Mouse (Mus musculus) kidney, embryonic 15.5 days (tissue): Measurements from ENCODE around the gene Ube2j1. TPM values are rescaled to one million over a fixed set of nuclear protein-coding genes. Genes with fewer than 3 reads are reported as not detected.

Source experiments
- ATAC-seq: fragments of 200-750 bp; cut with Nextera tagmentation; replicated peaks from 2 replicates; pipeline ENCODE4 v1.8.0; 2017; ENCODE audit warnings: moderate TSS enrichment; ENCODE audit not compliant: low FRiP score
- H3K27ac ChIP-seq: fragments of 300-500 bp; sonication (generic); 2 replicates; pipeline ENCODE4 v1.5.1; 2015; ENCODE audit warnings: mild to moderate bottlenecking, inconsistent platforms
- H3K27me3 ChIP-seq: fragments of 300-500 bp; sonication (generic); 2 replicates; pipeline ENCODE4 v1.6.1; 2015; ENCODE audit warnings: inconsistent platforms
- H3K36me3 ChIP-seq: fragments of 300-500 bp; sonication (generic); 2 replicates; pipeline ENCODE4 v1.6.1; 2015; ENCODE audit warnings: inconsistent platforms
- H3K4me1 ChIP-seq: fragments of 300-500 bp; sonication (generic); 2 replicates; pipeline ENCODE4 v1.6.1; 2015; ENCODE audit warnings: inconsistent platforms
- H3K4me2 ChIP-seq: fragments of 300-500 bp; sonication (generic); 2 replicates; pipeline ENCODE4 v1.6.1; 2015; ENCODE audit warnings: moderate library complexity, mild to moderate bottlenecking, inconsistent platforms
- H3K4me3 ChIP-seq: fragments of 300-500 bp; sonication (generic); replicated peaks from 2 replicates; pipeline ENCODE4 v1.5.1; 2015; ENCODE audit warnings: mild to moderate bottlenecking, inconsistent platforms
- H3K9ac ChIP-seq: fragments of 300-500 bp; sonication (generic); 2 replicates; pipeline ENCODE4 v1.6.1; 2015; ENCODE audit warnings: mild to moderate bottlenecking, inconsistent platforms
- H3K9me3 ChIP-seq: fragments of 300-500 bp; sonication (generic); replicated peaks from 2 replicates; pipeline ENCODE4 v1.6.1; 2016; ENCODE audit warnings: inconsistent platforms
- WGBS: fragments of 180-500 bp; shearing (Covaris S2); methylation state at CpG from one replicate; pipeline ENCODE4 v1.1.7; 2015; ENCODE audit warnings: mixed read lengths; 5-methylcytosine and 5-hydroxymethylcytosine counted together
- polyA plus RNA-seq: library from polyadenylated mRNA; unstranded; fragments of >200 nt; fragmentation: Nextera tagmentation; extraction: Ambion mirVana; gene quantifications from 2 replicates; pipeline ENCODE4 v1.2.1, GENCODE M21; 2015

The Ube2j1 gene
- polyA plus RNA-seq, 1 experiment from 2014 or later = 44.7 TPM

GRCm38 (mm10) chr4:33029104-33029503 lies 2.1 kb upstream of the Ube2j1 start:
- Histone ChIP-seq H3K36me3 (peaks cover 15% of the 10 kb centered on the region), H3K4me3 (no peak overlapping the region), H3K9me3 (no peaks in the 10 kb centered on the region), H3K27me3 (no peaks in the 10 kb centered on the region), H3K4me1 (peaks cover 16% of the 10 kb centered on the region), H3K9ac (no peak overlapping the region), H3K27ac (no peak overlapping the region), H3K4me2 (no peak overlapping the region)
- WGBS = 91% methylated on average over 7 of the region's 7 CpGs
- no peak for ATAC-seq

GRCm38 (mm10) chr4:33030264-33031194 lies 687 bp upstream of the Ube2j1 start:
- Histone ChIP-seq H3K9me3 (0 out of 2 replicates have a peak, but pooled peaks cover 2% of the 10 kb centered on the region), H3K36me3 (peaks cover 24% of the 10 kb centered on the region), H3K4me1 (peaks cover 19% of the 10 kb centered on the region), H3K4me3 (peak overlapping the region; percentile 84), H3K9ac (peak overlapping the region; percentile 95), H3K27ac (peak overlapping the region; percentile 92), H3K27me3 (no peaks in the 10 kb centered on the region), H3K4me2 (peak overlapping the region; percentile 62)
- WGBS = 2% methylated on average over 55 of the region's 55 CpGs
- peak; percentile 87 for ATAC-seq

- no peak for ATAC-seq
- no peaks in the 10 kb centered on the region for H3K27me3 ChIP-seq
- peaks cover 26% of the 10 kb centered on the region for H3K36me3 ChIP-seq
- H3K4me1 ChIP-seq = peaks cover 19% of the 10 kb centered on the region
- H3K4me2 ChIP-seq = peak overlapping the region; percentile 62
- H3K9me3 ChIP-seq = 0 out of 2 replicates have a peak, but pooled peaks cover 3% of the 10 kb centered on the region
- H3K9ac ChIP-seq = peak overlapping the region; percentile 95
- whole genome bisulfite sequencing = 8% methylated on average over 4 of the region's 4 CpGs
- peak overlapping the region; percentile 92; the same call in 1 of the 2 replicates for H3K27ac ChIP-seq
- H3K4me3 ChIP-seq = peak overlapping the region; percentile 84
Observed at GRCm38 (mm10) chr4:33032045-33032444, 829 bp downstream of the Ube2j1 start.

- Histone ChIP-seq H3K27ac (no peak overlapping the region), H3K4me2 (no peak overlapping the region), H3K4me3 (no peak overlapping the region), H3K27me3 (no peaks in the 10 kb centered on the region), H3K4me1 (peaks cover 19% of the 10 kb centered on the region), H3K9me3 (0 out of 2 replicates have a peak, but pooled peaks cover 3% of the 10 kb centered on the region), H3K9ac (no peak overlapping the region), H3K36me3 (peaks cover 26% of the 10 kb centered on the region)
- ATAC-seq = no peak
- 82% methylated on average over 6 of the region's 6 CpGs for WGBS
Observed at GRCm38 (mm10) chr4:33033515-33033914, 2.3 kb downstream of the Ube2j1 start.

- Histone ChIP-seq H3K9me3 (0 out of 2 replicates have a peak, but pooled peaks cover 3% of the 10 kb centered on the region), H3K4me3 (no peak overlapping the region), H3K27me3 (no peaks in the 10 kb centered on the region), H3K4me1 (no peaks in the 10 kb centered on the region), H3K36me3 (peaks cover 78% of the 10 kb centered on the region), H3K9ac (no peak overlapping the region), H3K4me2 (no peak overlapping the region), H3K27ac (no peak overlapping the region)
- 61% methylated on average over 4 of the region's 4 CpGs for WGBS
- ATAC-seq = no peak
Observed at GRCm38 (mm10) chr4:33039826-33040225, 8.6 kb downstream of the Ube2j1 start.

- Histone ChIP-seq H3K27ac (no peak overlapping the region), H3K9me3 (no peaks in the 10 kb centered on the region), H3K4me1 (no peaks in the 10 kb centered on the region), H3K36me3 (peaks cover 74% of the 10 kb centered on the region), H3K4me3 (no peak overlapping the region), H3K27me3 (no peaks in the 10 kb centered on the region), H3K4me2 (no peak overlapping the region), H3K9ac (no peak overlapping the region)
- 97% methylated on average over 11 of the region's 11 CpGs for WGBS
- no peak for ATAC-seq
Observed at GRCm38 (mm10) chr4:33049601-33050000, 18.4 kb downstream of the Ube2j1 start.

DNA sequence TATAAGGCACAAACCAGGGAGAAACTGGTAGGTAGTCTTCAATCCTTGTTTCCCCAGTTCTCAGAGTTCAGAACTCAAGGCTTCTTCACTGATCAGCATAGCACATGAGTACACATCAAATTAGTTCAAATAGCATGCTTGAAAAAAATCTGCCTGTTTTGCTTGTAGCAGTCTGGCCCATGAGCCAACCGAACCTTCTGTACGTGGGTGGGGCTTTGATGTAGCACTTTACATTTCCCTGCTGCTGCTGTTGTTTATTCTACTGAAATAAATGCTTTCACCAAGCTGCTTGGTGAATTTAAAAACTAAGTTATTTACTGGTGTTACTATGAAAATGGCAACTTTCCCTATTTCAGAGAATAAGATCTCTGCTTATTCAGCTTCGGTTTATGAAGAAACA lies 20.8 kb downstream of the Ube2j1 start:
- Histone ChIP-seq H3K4me3 (no peak overlapping the region), H3K9me3 (no peaks in the 10 kb centered on the region), H3K27me3 (no peaks in the 10 kb centered on the region), H3K27ac (no peak overlapping the region), H3K4me2 (no peak overlapping the region), H3K9ac (no peak overlapping the region), H3K36me3 (peaks cover 50% of the 10 kb centered on the region), H3K4me1 (no peaks in the 10 kb centered on the region)
- WGBS = 83% methylated on average over 3 of the region's 3 CpGs
- no peak for ATAC-seq

- H3K4me3 ChIP-seq = no peak overlapping the region
- H3K27ac ChIP-seq = no peak overlapping the region
- H3K36me3 ChIP-seq = peaks cover 46% of the 10 kb centered on the region
- no peak for ATAC-seq
- no peaks in the 10 kb centered on the region for H3K9me3 ChIP-seq
- H3K4me1 ChIP-seq = no peaks in the 10 kb centered on the region
- no peak overlapping the region for H3K4me2 ChIP-seq
- H3K9ac ChIP-seq = no peak overlapping the region
- 88% methylated on average over 5 of the region's 5 CpGs for WGBS
- H3K27me3 ChIP-seq = no peaks in the 10 kb centered on the region
Observed at GRCm38 (mm10) chr4:33052650-33053049, 21.4 kb downstream of the Ube2j1 start.

DNA sequence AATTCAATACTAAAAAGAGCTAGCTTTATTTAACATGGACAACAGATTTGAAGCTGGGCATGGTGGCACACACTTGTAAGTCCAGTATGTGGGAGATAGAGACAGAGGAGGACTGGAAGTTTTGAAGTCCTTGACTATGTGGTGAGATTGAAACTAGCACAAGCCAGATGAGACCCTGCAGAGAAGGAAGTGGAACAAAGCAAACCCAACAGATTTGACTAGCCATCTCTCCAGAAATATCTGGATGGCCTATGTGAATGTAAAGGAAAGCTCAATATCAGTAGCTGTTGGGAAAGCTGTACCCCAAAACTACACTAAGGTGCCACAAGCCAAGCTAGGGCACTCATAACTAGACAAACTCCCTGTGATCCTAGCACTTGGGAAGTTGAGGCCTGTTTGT lies 23.2 kb downstream of the Ube2j1 start:
- H3K4me1 ChIP-seq = 0 out of 2 replicates have a peak, but pooled peaks cover 3% of the 10 kb centered on the region
- H3K27ac ChIP-seq = no peak overlapping the region
- no peak overlapping the region for H3K4me3 ChIP-seq
- ATAC-seq = no peak
- H3K27me3 ChIP-seq = no peaks in the 10 kb centered on the region
- no peak overlapping the region for H3K9ac ChIP-seq
- no peaks in the 10 kb centered on the region for H3K9me3 ChIP-seq
- H3K36me3 ChIP-seq = peaks cover 29% of the 10 kb centered on the region
- H3K4me2 ChIP-seq = no peak overlapping the region

GRCm38 (mm10) chr4:33056317-33056716 lies 25.1 kb downstream of the Ube2j1 start:
- Histone ChIP-seq H3K9ac (no peak overlapping the region), H3K36me3 (peaks cover 13% of the 10 kb centered on the region), H3K27ac (no peak overlapping the region), H3K4me1 (0 out of 2 replicates have a peak, but pooled peaks cover 3% of the 10 kb centered on the region), H3K4me3 (no peak overlapping the region), H3K4me2 (no peak overlapping the region), H3K27me3 (no peaks in the 10 kb centered on the region), H3K9me3 (no peaks in the 10 kb centered on the region)
- ATAC-seq = no peak
- WGBS = 87% methylated on average over 1 of the region's 1 CpGs

DNA sequence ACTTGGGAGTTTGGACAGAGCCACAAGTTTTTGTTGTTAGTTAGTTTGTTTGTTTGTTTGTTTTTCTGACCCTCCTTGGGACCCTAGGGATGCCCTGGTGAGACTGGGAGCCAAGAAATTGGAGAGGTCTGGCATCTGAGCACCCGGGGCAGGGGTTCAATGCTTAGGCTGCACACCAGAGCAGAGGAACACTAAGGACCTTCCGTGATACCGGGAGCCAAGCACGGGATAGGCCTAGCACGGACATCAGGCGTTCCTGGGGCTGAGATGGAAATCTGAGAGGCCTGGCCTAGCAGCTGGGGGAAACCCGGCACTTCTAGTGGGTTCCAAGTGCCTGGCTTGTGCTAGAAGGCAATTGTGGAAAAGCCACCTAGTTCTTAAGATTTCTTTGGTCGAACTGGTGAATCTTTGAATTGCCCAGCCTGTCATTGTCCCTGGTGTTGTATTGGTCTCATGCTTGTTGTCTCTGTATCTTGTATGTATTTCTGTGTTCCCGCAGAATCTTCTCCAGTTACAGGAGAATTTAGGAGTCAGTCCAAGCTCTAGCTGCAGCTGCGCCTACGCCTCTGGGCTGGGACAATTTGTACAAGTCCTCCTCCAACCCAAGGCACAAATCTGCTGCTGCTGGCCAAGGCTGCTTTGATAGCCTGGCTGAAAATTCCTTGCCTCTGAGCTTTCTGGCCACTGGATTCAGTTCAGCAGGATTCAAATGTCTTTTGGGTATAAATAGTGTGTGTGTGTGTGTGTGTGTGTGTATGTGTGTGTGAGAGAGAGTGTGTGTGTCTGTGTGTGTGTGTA lies 26.9 kb downstream of the Ube2j1 start:
- ATAC-seq = no peak
- Histone ChIP-seq H3K27me3 (no peaks in the 10 kb centered on the region), H3K4me2 (no peak overlapping the region), H3K27ac (no peak overlapping the region), H3K4me3 (no peak overlapping the region), H3K9me3 (no peaks in the 10 kb centered on the region), H3K36me3 (no peaks in the 10 kb centered on the region), H3K9ac (no peak overlapping the region), H3K4me1 (0 out of 2 replicates have a peak, but pooled peaks cover 3% of the 10 kb centered on the region)
- 60% methylated on average over 11 of the region's 11 CpGs for WGBS

- H3K4me2 ChIP-seq = no peak overlapping the region
- no peak for ATAC-seq
- 0 out of 2 replicates have a peak, but pooled peaks cover 3% of the 10 kb centered on the region for H3K4me1 ChIP-seq
- no peaks in the 10 kb centered on the region for H3K36me3 ChIP-seq
- no peak overlapping the region for H3K9ac ChIP-seq
- no peak overlapping the region for H3K27ac ChIP-seq
- 46% methylated on average over 7 of the region's 7 CpGs for WGBS
- H3K27me3 ChIP-seq = no peaks in the 10 kb centered on the region
- H3K4me3 ChIP-seq = no peak overlapping the region
- no peaks in the 10 kb centered on the region for H3K9me3 ChIP-seq
Observed at GRCm38 (mm10) chr4:33061158-33061557, 29.9 kb downstream of the Ube2j1 start.
